Mouse (Mus musculus): ENCODE data around the gene Rps9. TPM values are rescaled to one million over a fixed set of nuclear protein-coding genes. Genes with fewer than 3 reads are reported as not detected.
"Not testable (repeated sequence)": the region's sequence is repeated elsewhere in the genome, so short reads cannot be mapped to it uniquely, and the experiment has no call there.

Rps9 gene
- polyA plus RNA-seq, 1 experiment from 2014 or later: 1,162 TPM

GRCm38 (mm10) chr7:3705911-3706310 lies 2.1 kb downstream of the Rps9 start:
- Histone ChIP-seq H3K36me3 (peaks cover 46% of the 10 kb centered on the region), H3K4me1 (peaks cover 8% of the 10 kb centered on the region), H3K9me3 (no peaks in the 10 kb centered on the region), H3K27me3 (ENCODE audit: insufficient read depth, poor library complexity, severe bottlenecking) (no peaks in the 10 kb centered on the region), H3K27ac (peak overlapping the region; percentile 94; the same call in 1 of the 2 replicates), H3K4me3 (peak overlapping the region; percentile 77)
- no peak for DNase-seq (ENCODE audit: low spot score)
- 43% methylated on average over 6 of the region's 6 CpGs for WGBS

- peaks cover 41% of the 10 kb centered on the region for H3K36me3 ChIP-seq
- H3K4me3 ChIP-seq: peak overlapping the region; percentile 77
- no peaks in the 10 kb centered on the region for H3K9me3 ChIP-seq
- 0 out of 2 replicates have a peak overlapping the region, but pooled peaks have one; percentile 94 for H3K27ac ChIP-seq
- peaks cover 8% of the 10 kb centered on the region for H3K4me1 ChIP-seq
- no peaks in the 10 kb centered on the region for H3K27me3 ChIP-seq (ENCODE audit: insufficient read depth, poor library complexity, severe bottlenecking)
- no peak for DNase-seq (ENCODE audit: low spot score)
- WGBS: 69% methylated on average over 11 of the region's 11 CpGs
Observed at GRCm38 (mm10) chr7:3706343-3706934, 2.6 kb downstream of the Rps9 start.

- peaks cover 8% of the 10 kb centered on the region for H3K4me1 ChIP-seq
- H3K36me3 ChIP-seq: peaks cover 39% of the 10 kb centered on the region
- no peaks in the 10 kb centered on the region for H3K27me3 ChIP-seq (ENCODE audit: insufficient read depth, poor library complexity, severe bottlenecking)
- DNase-seq (ENCODE audit: low spot score): no peak
- no peak overlapping the region for H3K4me3 ChIP-seq
- 54% methylated on average over 4 of the region's 4 CpGs for WGBS
- H3K9me3 ChIP-seq: no peaks in the 10 kb centered on the region
- no peak overlapping the region for H3K27ac ChIP-seq
Observed at GRCm38 (mm10) chr7:3707027-3707426, 3.2 kb downstream of the Rps9 start.

GRCm38 (mm10) chr7:3707568-3708413 lies 4.0 kb downstream of the Rps9 start:
- H3K4me3 ChIP-seq: no peak overlapping the region
- WGBS: 32% methylated on average over 7 of the region's 7 CpGs
- no peak for DNase-seq (ENCODE audit: low spot score)
- no peaks in the 10 kb centered on the region for H3K27me3 ChIP-seq (ENCODE audit: insufficient read depth, poor library complexity, severe bottlenecking)
- H3K9me3 ChIP-seq: no peaks in the 10 kb centered on the region
- peaks cover 39% of the 10 kb centered on the region for H3K36me3 ChIP-seq
- no peak overlapping the region for H3K27ac ChIP-seq
- H3K4me1 ChIP-seq: peaks cover 8% of the 10 kb centered on the region

- H3K9me3 ChIP-seq; DNase-seq (ENCODE audit: low spot score); H3K4me1 ChIP-seq; H3K27me3 ChIP-seq (ENCODE audit: insufficient read depth, poor library complexity, severe bottlenecking); H3K27ac ChIP-seq; H3K4me3 ChIP-seq: not testable (repeated sequence)
- WGBS: 44% methylated on average over 5 of the region's 5 CpGs
- peaks cover 39% of the 10 kb centered on the region for H3K36me3 ChIP-seq
Observed at GRCm38 (mm10) chr7:3708447-3708980, 4.7 kb downstream of the Rps9 start.

GRCm38 (mm10) chr7:3709000-3709399 lies 5.2 kb downstream of the Rps9 start:
- Histone ChIP-seq H3K27ac (no peak overlapping the region), H3K9me3 (no peaks in the 10 kb centered on the region), H3K4me3 (no peak overlapping the region), H3K27me3 (ENCODE audit: insufficient read depth, poor library complexity, severe bottlenecking) (no peaks in the 10 kb centered on the region), H3K36me3 (peaks cover 39% of the 10 kb centered on the region), H3K4me1 (peaks cover 8% of the 10 kb centered on the region)
- no peak for DNase-seq (ENCODE audit: low spot score)
- 74% methylated on average over 1 of the region's 1 CpGs for WGBS

GRCm38 (mm10) chr7:3712264-3712942 lies 8.6 kb downstream of the Rps9 start:
- no peaks in the 10 kb centered on the region for H3K27me3 ChIP-seq (ENCODE audit: insufficient read depth, poor library complexity, severe bottlenecking)
- WGBS: 39% methylated on average over 5 of the region's 5 CpGs
- no peak overlapping the region for H3K4me3 ChIP-seq
- H3K36me3 ChIP-seq: peaks cover 8% of the 10 kb centered on the region; the same call in 1 of the 2 replicates
- no peak overlapping the region for H3K27ac ChIP-seq
- H3K4me1 ChIP-seq: no peaks in the 10 kb centered on the region
- no peak for DNase-seq (ENCODE audit: low spot score)
- H3K9me3 ChIP-seq: no peaks in the 10 kb centered on the region

GRCm38 (mm10) chr7:3715249-3715648 lies 11.5 kb downstream of the Rps9 start:
- 35% methylated on average over 1 of the region's 1 CpGs for WGBS
- H3K9me3 ChIP-seq: no peaks in the 10 kb centered on the region

GRCm38 (mm10) chr7:3720268-3720667 lies 16.5 kb downstream of the Rps9 start, which contains the start of gene Pirb:
TSS of gene Pirb (minus strand) at chr7:3720391.
- H3K27me3 ChIP-seq (ENCODE audit: insufficient read depth, poor library complexity, severe bottlenecking); H3K4me3 ChIP-seq; DNase-seq (ENCODE audit: low spot score); H3K9me3 ChIP-seq; H3K36me3 ChIP-seq; H3K27ac ChIP-seq; H3K4me1 ChIP-seq: not testable (repeated sequence)
- WGBS: 54% methylated on average over 1 of the region's 3 CpGs

More at GRCm38 (mm10) chr7:3715249-3715648, 11.5 kb downstream of the Rps9 start:
- Histone ChIP-seq H3K27me3 (ENCODE audit: insufficient read depth, poor library complexity, severe bottlenecking) (no peaks in the 10 kb centered on the region), H3K27ac (no peak overlapping the region), H3K36me3 (no peaks in the 10 kb centered on the region), H3K4me3 (no peak overlapping the region), H3K4me1 (no peaks in the 10 kb centered on the region)
- no peak for DNase-seq (ENCODE audit: low spot score)

- H3K36me3 ChIP-seq, H3K9me3 ChIP-seq: not testable (repeated sequence)
Observed at GRCm38 (mm10) chr7:3725459-3725858, 21.7 kb downstream of the Rps9 start.

GRCm38 (mm10) chr7:3732675-3733074 lies 28.9 kb downstream of the Rps9 start:
- H3K27me3 ChIP-seq (ENCODE audit: insufficient read depth, poor library complexity, severe bottlenecking); DNase-seq (ENCODE audit: low spot score); H3K4me3 ChIP-seq: not testable (repeated sequence)

More at GRCm38 (mm10) chr7:3725459-3725858, 21.7 kb downstream of the Rps9 start:
- H3K4me1 ChIP-seq; H3K27me3 ChIP-seq (ENCODE audit: insufficient read depth, poor library complexity, severe bottlenecking); DNase-seq (ENCODE audit: low spot score); H3K4me3 ChIP-seq; H3K27ac ChIP-seq: not testable (repeated sequence)

More at GRCm38 (mm10) chr7:3732675-3733074, 28.9 kb downstream of the Rps9 start:
- not testable (repeated sequence) for H3K4me1 ChIP-seq, H3K9me3 ChIP-seq, H3K27ac ChIP-seq, H3K36me3 ChIP-seq
- WGBS: no CpG with 5 or more reads among the region's 1 CpGs

Measured in heart, embryonic 10.5 days (tissue).